Mouse (Mus musculus) neural tube, embryonic 11.5 days (tissue): Measurements from ENCODE around the gene Synrg. TPM values are rescaled to one million over a fixed set of nuclear protein-coding genes. Genes with fewer than 3 reads are reported as not detected.

Experiments
- ATAC-seq: fragments of 200-750 bp; cut with Nextera tagmentation; 2 replicates; pipeline ENCODE4 v1.8.0; 2017; ENCODE audit warnings: moderate number of reproducible peaks, mild to moderate bottlenecking, moderate TSS enrichment, moderate library complexity; ENCODE audit not compliant: insufficient read depth, low FRiP score, low TSS enrichment
- DNase-seq: peaks from one replicate; pipeline ENCODE4 v3.0.0-alpha.2; 2015; ENCODE audit warnings: low spot score
- H3K27ac ChIP-seq: fragments of 300-500 bp; sonication (generic); 2 replicates; pipeline ENCODE4 v1.5.1; 2014; ENCODE audit warnings: low read depth, mild to moderate bottlenecking, low read length
- H3K27me3 ChIP-seq: fragments of 300-500 bp; sonication (generic); 2 replicates; pipeline ENCODE4 v1.6.1; 2014; ENCODE audit warnings: mild to moderate bottlenecking, low read length, mixed read lengths; ENCODE audit not compliant: control insufficient read depth, insufficient read depth
- H3K36me3 ChIP-seq: fragments of 300-500 bp; sonication (generic); 2 replicates; pipeline ENCODE4 v1.6.1; 2014; ENCODE audit warnings: mild to moderate bottlenecking, low read length, moderate library complexity, mixed read lengths; ENCODE audit not compliant: control insufficient read depth, insufficient read depth
- H3K4me1 ChIP-seq: fragments of 300-500 bp; sonication (generic); 2 replicates; pipeline ENCODE4 v1.6.1; 2014; ENCODE audit warnings: low read length, mixed read lengths; ENCODE audit not compliant: control insufficient read depth, insufficient read depth
- H3K4me2 ChIP-seq: fragments of 300-500 bp; sonication (generic); 2 replicates; pipeline ENCODE4 v1.6.1; 2014; ENCODE audit warnings: low read depth, mild to moderate bottlenecking, moderate library complexity
- H3K4me3 ChIP-seq: fragments of 300-500 bp; sonication (generic); 2 replicates; pipeline ENCODE4 v1.5.1; 2014; ENCODE audit warnings: low read depth, low read length
- H3K9ac ChIP-seq: fragments of 300-500 bp; sonication (generic); 2 replicates; pipeline ENCODE4 v1.6.1; 2014; ENCODE audit warnings: mild to moderate bottlenecking, low read length
- H3K9me3 ChIP-seq: fragments of 300-500 bp; sonication (generic); 2 replicates; pipeline ENCODE4 v1.6.1; 2016; ENCODE audit warnings: low read length; ENCODE audit not compliant: control insufficient read depth
- WGBS: fragments of 180-500 bp; shearing (Covaris S2); extraction: QIAGEN DNeasy Blood & Tissue Kit; methylation state at CpG from one replicate; pipeline ENCODE4 v1.1.7; 2014; 5-methylcytosine and 5-hydroxymethylcytosine counted together
- polyA plus RNA-seq: library from polyadenylated mRNA; unstranded; fragments of >200 nt; fragmentation: Nextera tagmentation; extraction: Ambion mirVana; gene quantifications from 2 replicates; pipeline ENCODE4 v1.2.1, GENCODE M21; 2014

The Synrg gene
- polyA plus RNA-seq, 1 experiment from 2014 or later: 18.6 TPM

GRCm38 (mm10) chr11:84040621-84041020, 76.4 kb downstream of the Synrg start:
- Histone ChIP-seq H3K4me2 (no peak overlapping the region), H3K27me3 (no peaks in the 10 kb centered on the region), H3K27ac (no peak overlapping the region), H3K9ac (no peak overlapping the region), H3K9me3 (no peaks in the 10 kb centered on the region), H3K4me3 (no peak overlapping the region), H3K36me3 (peaks cover 2% of the 10 kb centered on the region; the same call in 1 of the 2 replicates), H3K4me1 (peaks cover 15% of the 10 kb centered on the region)
- WGBS: 84% methylated on average over 6 of the region's 6 CpGs
- DNase-seq (no peak), ATAC-seq (no peak)

GRCm38 (mm10) chr11:84042808-84043762, 78.9 kb downstream of the Synrg start:
- WGBS: 40% methylated on average over 14 of the region's 14 CpGs
- DNase-seq (peak; percentile 78), ATAC-seq (peak; percentile 90)
- H3K27me3 ChIP-seq: no peaks in the 10 kb centered on the region
- H3K9me3 ChIP-seq: no peaks in the 10 kb centered on the region
- no peak overlapping the region for H3K4me3 ChIP-seq
- no peak overlapping the region for H3K4me2 ChIP-seq
- peaks cover 16% of the 10 kb centered on the region for H3K4me1 ChIP-seq
- peak overlapping the region; percentile 53 for H3K27ac ChIP-seq
- peaks cover 2% of the 10 kb centered on the region; the same call in 1 of the 2 replicates for H3K36me3 ChIP-seq
- no peak overlapping the region for H3K9ac ChIP-seq

- Histone ChIP-seq H3K9me3 (no peaks in the 10 kb centered on the region), H3K27ac (no peak overlapping the region), H3K36me3 (no peaks in the 10 kb centered on the region; the same call in 1 of the 2 replicates), H3K4me2 (no peak overlapping the region), H3K27me3 (no peaks in the 10 kb centered on the region), H3K4me3 (no peak overlapping the region), H3K9ac (no peak overlapping the region), H3K4me1 (peaks cover 18% of the 10 kb centered on the region)
- ATAC-seq (no peak), DNase-seq (no peak)
- 31% methylated on average over 1 of the region's 1 CpGs for WGBS
Observed at GRCm38 (mm10) chr11:84044988-84045387, 80.8 kb downstream of the Synrg start.

- no peaks in the 10 kb centered on the region for H3K27me3 ChIP-seq
- H3K9me3 ChIP-seq: no peaks in the 10 kb centered on the region
- ATAC-seq (no peak), DNase-seq (no peak)
- WGBS: 76% methylated on average over 4 of the region's 4 CpGs
- H3K4me2 ChIP-seq: no peak overlapping the region
- H3K4me3 ChIP-seq: no peak overlapping the region
- H3K4me1 ChIP-seq: peaks cover 18% of the 10 kb centered on the region
- H3K36me3 ChIP-seq: no peaks in the 10 kb centered on the region
- no peak overlapping the region for H3K27ac ChIP-seq
- H3K9ac ChIP-seq: no peak overlapping the region
Observed at GRCm38 (mm10) chr11:84047270-84047669, 83.0 kb downstream of the Synrg start.

GRCm38 (mm10) chr11:84048411-84048810, 84.2 kb downstream of the Synrg start:
- Histone ChIP-seq H3K9me3 (no peaks in the 10 kb centered on the region), H3K27ac (0 out of 2 replicates have a peak overlapping the region, but pooled peaks have one; percentile 14)
- no peak for ATAC-seq

GRCm38 (mm10) chr11:84053055-84053454, 88.8 kb downstream of the Synrg start:
- Histone ChIP-seq H3K9ac (no peak overlapping the region), H3K27me3 (no peaks in the 10 kb centered on the region), H3K27ac (no peak overlapping the region), H3K4me1 (0 out of 2 replicates have a peak, but pooled peaks cover 2% of the 10 kb centered on the region), H3K9me3 (no peaks in the 10 kb centered on the region), H3K4me2 (no peak overlapping the region), H3K4me3 (no peak overlapping the region), H3K36me3 (no peaks in the 10 kb centered on the region)
- no peak for ATAC-seq
- DNase-seq: no peak
- 94% methylated on average over 7 of the region's 7 CpGs for WGBS

More at GRCm38 (mm10) chr11:84048411-84048810, 84.2 kb downstream of the Synrg start:
- no peaks in the 10 kb centered on the region for H3K36me3 ChIP-seq
- peaks cover 7% of the 10 kb centered on the region; the same call in 1 of the 2 replicates for H3K4me1 ChIP-seq
- no peaks in the 10 kb centered on the region for H3K27me3 ChIP-seq
- H3K4me3 ChIP-seq: no peak overlapping the region
- no peak overlapping the region for H3K4me2 ChIP-seq
- WGBS: 60% methylated on average over 10 of the region's 10 CpGs
- no peak for DNase-seq
- no peak overlapping the region for H3K9ac ChIP-seq

- no peak overlapping the region for H3K4me2 ChIP-seq
- no peak overlapping the region for H3K9ac ChIP-seq
- no peak for DNase-seq
- H3K4me3 ChIP-seq: no peak overlapping the region
- no peaks in the 10 kb centered on the region for H3K4me1 ChIP-seq
- WGBS: 75% methylated on average over 10 of the region's 10 CpGs
- no peak overlapping the region for H3K27ac ChIP-seq
- H3K27me3 ChIP-seq: no peaks in the 10 kb centered on the region
- H3K9me3 ChIP-seq: no peaks in the 10 kb centered on the region
- no peak for ATAC-seq
- no peaks in the 10 kb centered on the region for H3K36me3 ChIP-seq
Observed at GRCm38 (mm10) chr11:84053524-84054163, 89.4 kb downstream of the Synrg start.

- no peaks in the 10 kb centered on the region for H3K9me3 ChIP-seq
- H3K4me1 ChIP-seq: no peaks in the 10 kb centered on the region
- no peak for DNase-seq
- no peak for ATAC-seq
- no peaks in the 10 kb centered on the region for H3K27me3 ChIP-seq
- H3K4me3 ChIP-seq: no peak overlapping the region
- H3K9ac ChIP-seq: no peak overlapping the region
- H3K36me3 ChIP-seq: no peaks in the 10 kb centered on the region
- H3K4me2 ChIP-seq: no peak overlapping the region
- no peak overlapping the region for H3K27ac ChIP-seq
- 95% methylated on average over 2 of the region's 2 CpGs for WGBS
Observed at GRCm38 (mm10) chr11:84057418-84057817, 93.2 kb downstream of the Synrg start.
